Mouse (Mus musculus) right cerebral cortex, postnatal 36 days (tissue): ENCODE results near the gene 1700123O20Rik.

Experiments
- DNase-seq, 2 experiments: peaks; one replicate each; pipeline ENCODE4 v3.0.0; 2022; ENCODE audit warnings: low spot score in 2 of 2, mixed read lengths in 1 of 2

1700123O20Rik gene

GRCm38 (mm10) chr14:54686063-54686521 lies at the start of gene 1700123O20Rik:
1700123O20Rik (plus strand) TSS chr14:54686216.
- peak in 1 of 2 experiments; percentile 72 for DNase-seq

- no peak for DNase-seq
Measured at GRCm38 (mm10) chr14:54636954-54637353, 49.1 kb upstream of the 1700123O20Rik start.

- DNase-seq = no peak
Measured at GRCm38 (mm10) chr14:54638210-54638609, 47.8 kb upstream of the 1700123O20Rik start.

DNA sequence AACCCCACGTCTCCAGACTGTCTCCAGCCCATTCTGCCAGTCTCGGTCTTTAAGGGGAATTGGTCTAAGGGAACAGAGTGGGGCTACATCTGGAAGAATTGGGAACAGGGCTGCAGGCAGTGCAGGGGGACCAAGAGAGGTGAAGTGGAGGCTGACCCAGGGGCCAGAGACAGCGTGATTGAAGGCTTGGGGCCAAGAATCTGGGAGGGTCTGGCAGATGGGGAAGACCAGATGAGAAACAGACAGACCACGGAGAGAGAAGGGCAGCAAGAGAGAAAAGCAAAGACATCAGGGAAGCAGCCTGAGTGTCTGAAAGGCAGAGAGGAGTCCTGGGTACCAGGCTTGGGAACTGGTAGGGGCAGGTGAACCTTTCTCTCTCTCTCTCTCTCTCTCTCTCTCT lies 45.9 kb upstream of the 1700123O20Rik start:
- DNase-seq = no peak

GRCm38 (mm10) chr14:54640946-54641304 lies 45.1 kb upstream of the 1700123O20Rik start, which contains the start of gene Gm17606:
Gm17606 (plus strand) TSS chr14:54640952.
- no peak for DNase-seq

- peak; percentile 81 to 86 for DNase-seq
Measured at GRCm38 (mm10) chr14:54641305-54641969, 44.6 kb upstream of the 1700123O20Rik start, which contains the start of gene Cdh24. Cdh24 (minus strand) TSS chr14:54641364.

DNA sequence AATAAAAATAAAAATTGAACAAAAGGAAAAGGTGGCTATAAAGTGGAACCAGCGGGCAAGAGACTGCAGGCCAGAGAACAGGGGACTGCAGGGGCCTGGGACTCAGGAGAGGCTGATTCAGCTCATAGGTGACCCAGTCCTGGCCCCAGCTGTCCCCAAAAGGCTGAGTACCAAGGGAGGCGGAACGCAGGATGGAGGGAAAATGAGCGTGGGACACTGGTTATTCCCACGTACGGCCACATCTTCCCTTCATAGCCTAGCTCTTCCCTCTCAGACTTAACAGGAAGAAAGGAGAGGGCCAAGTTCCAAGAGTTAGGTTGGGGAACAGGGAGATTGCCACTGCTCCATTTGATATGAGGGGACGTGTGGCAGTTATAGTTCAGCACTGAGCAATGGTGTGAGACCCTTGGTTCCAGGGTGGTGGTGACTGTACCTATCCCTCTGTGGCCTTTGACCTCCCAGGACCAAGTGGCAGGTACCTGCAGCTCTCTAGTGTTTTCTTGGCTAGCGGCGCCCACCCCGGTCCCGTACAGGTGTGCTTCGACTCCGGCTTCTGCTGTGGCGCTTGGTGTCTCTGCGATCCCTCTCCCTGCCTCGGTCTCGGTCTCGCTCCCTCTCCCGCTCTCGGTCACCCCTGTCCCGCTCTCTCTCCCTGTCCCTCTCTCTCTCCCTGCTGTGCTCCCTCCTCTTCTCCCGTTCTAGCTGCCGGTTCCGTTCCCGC lies 43.6 kb upstream of the 1700123O20Rik start:
- DNase-seq = no peak

- no peak for DNase-seq
Measured at GRCm38 (mm10) chr14:54643011-54643410, 43.0 kb upstream of the 1700123O20Rik start.

DNA sequence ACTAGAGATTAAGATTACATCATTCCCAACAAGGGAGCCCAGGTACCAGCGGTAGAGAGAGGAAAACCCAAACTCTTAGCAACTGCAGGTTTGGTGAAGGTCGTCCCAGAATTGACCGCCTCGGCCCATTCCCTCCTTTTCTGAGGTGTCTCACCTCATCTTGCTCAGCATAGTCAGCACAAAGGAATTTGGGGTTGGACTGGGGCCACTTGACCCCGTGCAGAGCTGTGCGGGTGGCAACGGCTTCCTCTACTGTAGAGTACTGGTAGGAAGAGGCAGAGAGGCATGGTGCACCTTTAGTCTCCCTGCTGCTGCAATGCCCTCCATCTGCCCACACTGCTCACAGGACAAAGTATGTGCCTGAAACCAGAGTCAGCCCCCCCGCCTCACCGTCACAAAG lies 41.7 kb upstream of the 1700123O20Rik start:
- no peak for DNase-seq

- DNase-seq = no peak
Measured at GRCm38 (mm10) chr14:54646455-54646854, 39.6 kb upstream of the 1700123O20Rik start.

- DNase-seq = no peak
Measured at GRCm38 (mm10) chr14:54646898-54647636, 38.9 kb upstream of the 1700123O20Rik start.

DNA sequence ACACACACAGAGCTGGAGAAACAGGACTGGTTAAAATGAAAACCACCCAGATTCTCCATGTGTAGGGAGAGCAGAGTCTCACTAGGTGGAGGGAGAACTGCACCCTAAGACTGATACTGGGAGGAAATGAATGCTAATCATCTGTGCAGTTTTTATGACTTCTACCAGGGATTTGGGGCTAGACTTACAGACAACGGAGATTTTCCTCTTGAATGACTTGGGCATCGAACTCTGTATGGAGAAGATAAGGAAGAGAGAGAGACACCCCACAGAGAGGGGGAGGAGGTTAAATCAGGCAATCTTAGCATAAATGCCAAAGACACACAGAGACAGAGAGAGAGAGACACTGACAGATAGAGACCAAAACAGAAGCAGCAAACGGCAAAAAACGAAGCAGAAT lies 38.1 kb upstream of the 1700123O20Rik start:
- DNase-seq = no peak

DNA sequence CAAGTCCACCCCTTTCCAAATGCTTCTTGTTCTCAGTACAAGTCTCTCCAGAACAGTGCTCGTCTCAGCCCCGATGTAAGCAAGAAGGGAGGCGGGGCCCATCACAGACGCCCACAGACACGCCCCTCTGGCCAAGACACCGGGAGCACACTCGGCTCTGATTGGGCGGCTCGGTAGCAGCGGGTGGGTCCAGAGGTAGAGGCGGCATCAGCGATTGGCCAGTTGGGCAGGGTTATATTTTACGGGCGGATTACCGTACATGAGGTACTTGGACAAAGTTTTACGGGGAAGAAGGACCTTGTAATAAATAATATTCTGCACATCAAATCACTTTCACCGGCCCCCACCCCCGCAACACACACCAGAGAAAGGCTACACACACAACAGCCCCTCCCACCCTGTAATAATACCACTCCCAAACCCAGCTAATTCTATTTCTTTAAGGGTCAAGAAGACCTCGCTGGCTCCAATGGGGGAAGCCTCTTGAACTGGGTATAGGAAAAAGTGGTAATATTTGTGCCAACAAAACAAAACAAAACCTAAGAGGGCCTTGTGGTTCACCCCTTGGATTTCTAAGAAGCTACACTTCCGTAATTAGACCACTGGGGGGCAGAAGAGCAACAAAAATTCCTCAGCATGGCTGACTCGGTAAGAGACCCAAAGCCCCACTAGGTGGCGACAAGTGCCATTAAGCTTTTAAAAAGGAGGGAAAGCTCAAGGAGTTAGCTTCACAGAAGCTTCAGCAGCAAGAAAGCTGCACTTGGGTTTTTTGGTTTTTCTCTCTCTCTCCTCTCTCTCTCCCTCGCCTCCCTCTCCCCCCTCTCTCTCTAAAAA lies 35.2 kb upstream of the 1700123O20Rik start:
- DNase-seq = peak; percentile 62 to 67

DNA sequence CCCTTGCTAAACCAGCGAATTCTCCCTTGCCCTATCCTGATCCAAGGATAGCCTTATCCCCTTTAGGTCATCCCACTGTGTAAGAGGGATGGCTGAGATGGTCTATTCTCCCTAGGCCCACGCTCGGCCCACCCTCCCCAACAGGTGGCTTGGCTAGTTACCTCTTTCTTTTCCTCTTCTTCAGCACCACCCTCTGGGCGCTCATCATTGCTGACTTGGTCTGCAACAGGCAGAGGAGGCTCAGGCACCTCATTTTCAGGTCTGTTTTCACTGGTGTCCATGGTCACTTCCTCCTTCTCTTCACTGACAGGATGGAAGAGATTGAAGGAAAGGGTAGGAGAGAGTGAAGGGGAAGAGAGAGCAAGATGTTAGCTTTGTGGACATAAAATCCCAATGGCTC lies 34.5 kb upstream of the 1700123O20Rik start:
- no peak for DNase-seq

GRCm38 (mm10) chr14:54652787-54653186 lies 33.2 kb upstream of the 1700123O20Rik start:
- DNase-seq = no peak

DNA sequence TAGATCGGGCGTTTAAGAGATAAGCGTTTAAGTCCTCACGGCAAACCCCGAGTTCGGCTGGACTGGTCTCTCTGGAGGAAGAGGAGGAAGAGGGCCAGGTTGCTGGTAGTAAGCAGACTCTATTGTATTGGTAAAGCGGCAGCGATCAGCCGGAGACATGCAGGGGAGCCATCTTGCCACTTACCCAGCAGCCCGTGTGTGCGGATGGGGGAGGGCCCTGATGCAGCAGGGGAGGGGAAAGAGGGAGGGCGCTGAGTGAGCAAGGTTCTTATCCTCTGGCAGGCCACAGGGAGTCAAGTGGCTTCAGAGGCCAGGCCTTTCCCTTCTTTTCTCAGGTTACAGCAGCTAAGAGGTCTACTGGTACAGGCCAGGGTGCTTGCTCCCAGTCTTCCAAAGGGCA lies 32.5 kb upstream of the 1700123O20Rik start:
- peak; percentile 74 to 83 for DNase-seq

DNA sequence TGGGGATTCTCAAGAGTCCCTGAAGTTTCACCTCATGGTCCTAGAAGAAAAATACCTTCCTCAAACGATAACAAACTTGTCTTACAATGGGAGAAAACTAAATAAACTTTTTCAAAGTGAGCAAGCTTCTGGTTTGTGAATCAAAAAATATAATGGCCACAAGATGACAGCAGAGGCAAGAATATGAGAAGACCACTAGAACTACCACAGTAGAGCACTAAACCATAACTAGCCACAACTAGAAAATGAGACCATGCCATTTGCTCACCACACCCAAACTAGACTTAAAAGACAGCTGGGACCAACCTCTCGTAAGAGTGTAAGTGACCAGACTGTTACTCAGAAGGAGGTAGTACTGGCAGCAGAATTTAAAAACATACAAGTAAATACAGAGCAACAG lies 26.0 kb upstream of the 1700123O20Rik start:
- no peak for DNase-seq

GRCm38 (mm10) chr14:54664477-54665222 lies 21.4 kb upstream of the 1700123O20Rik start:
- peak; percentile 65 to 81 for DNase-seq

DNA sequence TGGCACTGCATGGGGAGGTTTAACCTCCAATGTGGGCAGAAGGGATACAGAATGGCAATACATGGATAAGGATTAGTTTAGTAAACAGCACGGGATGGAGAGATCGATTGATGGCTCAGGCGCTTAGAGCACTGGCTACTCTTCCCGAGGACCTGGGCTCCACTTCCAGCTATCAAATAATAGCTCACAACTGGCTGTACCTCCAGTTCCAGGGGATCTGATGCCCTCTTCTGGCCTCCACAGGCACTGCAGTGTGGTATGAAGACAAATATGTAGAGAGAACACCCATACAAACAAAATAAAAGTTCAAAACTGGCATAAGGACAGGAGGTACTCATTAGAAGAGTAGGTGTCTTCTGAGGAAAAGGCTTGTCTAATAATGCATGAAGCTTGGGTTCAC lies 16.6 kb upstream of the 1700123O20Rik start:
- DNase-seq = no peak

GRCm38 (mm10) chr14:54674317-54674716 lies 11.7 kb upstream of the 1700123O20Rik start:
- DNase-seq = no peak

GRCm38 (mm10) chr14:54676290-54676689 lies 9.7 kb upstream of the 1700123O20Rik start:
- no peak for DNase-seq
